Mouse (Mus musculus) thymus, adult 18-20 months (tissue): ENCODE results near the gene Matn4.

Experiments used
- DNase-seq, 2 experiments: peaks; one replicate each; pipeline ENCODE4 v3.0.0; 2022; ENCODE audit warnings: mixed read lengths in 2 of 2

Gene Matn4

GRCm38 (mm10) chr2:164405060-164405459 lies at the start of gene Matn4:
Gene Matn4, minus strand, starts transcription at chr2:164405160.
- DNase-seq, result no peak

GRCm38 (mm10) chr2:164453887-164454500 lies 49.0 kb upstream of the Matn4 start:
- DNase-seq, result no peak

GRCm38 (mm10) chr2:164453047-164453757 lies 48.2 kb upstream of the Matn4 start:
- DNase-seq, result no peak

- DNase-seq, result no peak
Observed at GRCm38 (mm10) chr2:164452000-164452676, 47.2 kb upstream of the Matn4 start.

- DNase-seq, result no peak
Observed at GRCm38 (mm10) chr2:164449341-164450042, 44.5 kb upstream of the Matn4 start.

- DNase-seq, result no peak
Observed at GRCm38 (mm10) chr2:164448921-164449320, 44.0 kb upstream of the Matn4 start.

GRCm38 (mm10) chr2:164448140-164448539 lies 43.2 kb upstream of the Matn4 start:
- no peak for DNase-seq

- no peak for DNase-seq
Observed at GRCm38 (mm10) chr2:164446086-164446469, 41.1 kb upstream of the Matn4 start.

- no peak for DNase-seq
Observed at GRCm38 (mm10) chr2:164445399-164446085, 40.6 kb upstream of the Matn4 start.

- DNase-seq, result no peak
Observed at GRCm38 (mm10) chr2:164444701-164445100, 39.7 kb upstream of the Matn4 start.

- no peak for DNase-seq
Observed at GRCm38 (mm10) chr2:164443460-164444000, 38.6 kb upstream of the Matn4 start, which contains the start of gene Sdc4. Gene Sdc4, minus strand, starts transcription at chr2:164443887.

GRCm38 (mm10) chr2:164443051-164443437 lies 38.1 kb upstream of the Matn4 start:
- DNase-seq, result peak; percentile 57 to 62

- no peak for DNase-seq
Observed at GRCm38 (mm10) chr2:164442315-164443050, 37.5 kb upstream of the Matn4 start.

- DNase-seq, result no peak
Observed at GRCm38 (mm10) chr2:164441731-164442130, 36.8 kb upstream of the Matn4 start.

- DNase-seq, result peak; percentile 55 to 72
Observed at GRCm38 (mm10) chr2:164441155-164441554, 36.2 kb upstream of the Matn4 start.

GRCm38 (mm10) chr2:164440314-164440713 lies 35.4 kb upstream of the Matn4 start:
- DNase-seq, result no peak

- DNase-seq, result no peak
Observed at GRCm38 (mm10) chr2:164439001-164439421, 34.1 kb upstream of the Matn4 start.

GRCm38 (mm10) chr2:164438257-164438656 lies 33.3 kb upstream of the Matn4 start:
- DNase-seq, result no peak

- no peak for DNase-seq
Observed at GRCm38 (mm10) chr2:164437710-164438109, 32.8 kb upstream of the Matn4 start.

GRCm38 (mm10) chr2:164436961-164437360 lies 32.0 kb upstream of the Matn4 start:
- DNase-seq, result no peak

- no peak for DNase-seq
Observed at GRCm38 (mm10) chr2:164436215-164436913, 31.4 kb upstream of the Matn4 start.
